Mouse (Mus musculus) bone marrow, adult 2 months (tissue): ENCODE results near the gene Arhgap19. TPM values are rescaled to one million over a fixed set of nuclear protein-coding genes. Genes with fewer than 3 reads are reported as not detected.
A peak's percentile ranks its signal among the peaks of the same experiment; 100 is the strongest.
"Not testable (repeated sequence)": the region's sequence is repeated elsewhere in the genome, so short reads cannot be mapped to it uniquely, and the experiment has no call there.

Source experiments
- H3K27ac ChIP-seq: fragments of 200-500 bp; 2 replicates; pipeline ENCODE4 v1.5.1; 2012; ENCODE audit warnings: low read depth, mild to moderate bottlenecking, control low read depth, inconsistent platforms, low read length; ENCODE audit not compliant: control insufficient read depth, poor library complexity, insufficient read depth
- H3K4me1 ChIP-seq: fragments of 200-500 bp; 2 replicates; pipeline ENCODE4 v1.6.1; 2011; ENCODE audit warnings: low read length; ENCODE audit not compliant: control insufficient read depth, insufficient read depth
- H3K4me3 ChIP-seq: fragments of 200-500 bp; replicated peaks from 2 replicates; pipeline ENCODE3; 2011; ENCODE audit warnings: mild to moderate bottlenecking, low read depth, low read length, control low read depth; ENCODE audit not compliant: control insufficient read depth
- CTCF ChIP-seq: fragments of 200-500 bp; IDR thresholded peaks from 2 replicates; pipeline ENCODE4 v1.5.1; 2011; ENCODE audit warnings: low read length, control low read depth; ENCODE audit not compliant: control insufficient read depth, insufficient read depth
- POLR2A ChIP-seq: fragments of 200-500 bp; IDR thresholded peaks from 2 replicates; pipeline ENCODE4 v1.6.1; 2011; ENCODE audit warnings: low read depth, mild to moderate bottlenecking, control low read depth, low read length, borderline replicate concordance; ENCODE audit not compliant: control insufficient read depth
- WGBS: fragments of 180-500 bp; shearing (Covaris S2); methylation state at CpG from one replicate; pipeline ENCODE4 v1.1.7; 2018; 5-methylcytosine and 5-hydroxymethylcytosine counted together
- polyA plus RNA-seq: library from polyadenylated mRNA; stranded (reverse); fragments of >200 nt; gene quantifications from 2 replicates; pipeline ENCODE4 v1.2.4, GENCODE M21; 2011; ENCODE audit warnings: low replicate concordance; ENCODE audit not compliant: missing spikeins, insufficient read depth, insufficient read length

Arhgap19 gene
- 25.5 and 26.6 TPM in 2 replicates for polyA plus RNA-seq

GRCm38 (mm10) chr19:41801742-41802369 lies at the start of gene Arhgap19:
Gene Arhgap19, minus strand, starts transcription at chr19:41802047.
- TF ChIP-seq CTCF: no peak
- peak; percentile 99 for TF ChIP-seq POLR2A
- WGBS: under 1% methylated on average over 48 of the region's 48 CpGs
- peaks cover 8% of the 10 kb centered on the region; the same call in 1 of the 2 replicates for H3K4me1 ChIP-seq

GRCm38 (mm10) chr19:41850719-41851543 lies 49.1 kb upstream of the Arhgap19 start:
- Histone ChIP-seq H3K4me1 (no peaks in the 10 kb centered on the region; the same call in 1 of the 2 replicates), H3K4me3 (no peak overlapping the region), H3K27ac (no peak overlapping the region)
- WGBS: 20% methylated on average over 14 of the region's 14 CpGs
- TF ChIP-seq POLR2A: no peak
- no peak for TF ChIP-seq CTCF

More at GRCm38 (mm10) chr19:41801742-41802369, at the start of gene Arhgap19:
- Histone ChIP-seq H3K27ac (peak within 1 kb of the TSS; percentile 91), H3K4me3 (peak within 1 kb of the TSS; percentile 94)

GRCm38 (mm10) chr19:41850021-41850718 lies 48.3 kb upstream of the Arhgap19 start:
- Histone ChIP-seq H3K27ac (no peak overlapping the region), H3K4me1 (no peaks in the 10 kb centered on the region; the same call in 1 of the 2 replicates), H3K4me3 (no peak overlapping the region)
- 54% methylated on average over 6 of the region's 6 CpGs for WGBS
- TF ChIP-seq POLR2A (no peak), CTCF (no peak)

- Histone ChIP-seq H3K27ac (peak within 1 kb of the TSS; percentile 98), H3K4me3 (peak within 1 kb of the TSS; percentile 81), H3K4me1 (no peaks in the 10 kb centered on the region; the same call in 1 of the 2 replicates)
- TF ChIP-seq CTCF: no peak
- peak; percentile 47; the same call in 1 of the 2 replicates for TF ChIP-seq POLR2A
- under 1% methylated on average over 72 of the region's 72 CpGs for WGBS
Observed at GRCm38 (mm10) chr19:41847992-41848851, 46.4 kb upstream of the Arhgap19 start, which contains the start of gene Frat2. Gene Frat2, minus strand, starts transcription at chr19:41848132.

- H3K27ac ChIP-seq: peak overlapping the region; percentile 98
- WGBS: 1% methylated on average over 46 of the region's 53 CpGs
- peak overlapping the region; percentile 81 for H3K4me3 ChIP-seq
- not testable (repeated sequence) for H3K4me1 ChIP-seq
Observed at GRCm38 (mm10) chr19:41847614-41847991, 45.8 kb upstream of the Arhgap19 start.

- Histone ChIP-seq H3K4me3 (peak overlapping the region; percentile 79), H3K4me1 (no peaks in the 10 kb centered on the region; the same call in 1 of the 2 replicates), H3K27ac (peak overlapping the region; percentile 98)
- TF ChIP-seq CTCF (no peak), POLR2A (peak; percentile 18; the same call in 1 of the 2 replicates)
- 1% methylated on average over 64 of the region's 64 CpGs for WGBS
Observed at GRCm38 (mm10) chr19:41847091-41847581, 45.3 kb upstream of the Arhgap19 start.

GRCm38 (mm10) chr19:41846366-41847090 lies 44.7 kb upstream of the Arhgap19 start:
- WGBS: 7% methylated on average over 21 of the region's 21 CpGs
- Histone ChIP-seq H3K27ac (peak overlapping the region; percentile 98), H3K4me1 (no peaks in the 10 kb centered on the region; the same call in 1 of the 2 replicates), H3K4me3 (peak overlapping the region; percentile 79)
- TF ChIP-seq POLR2A (no peak), CTCF (no peak)
